Mouse (Mus musculus) erythroid progenitor cell, adult 5-6 weeks (primary cell): ENCODE results near the gene Sptbn2. TPM values are rescaled to one million over a fixed set of nuclear protein-coding genes. Genes with fewer than 3 reads are reported as not detected.
"Not testable (repeated sequence)": the region's sequence is repeated elsewhere in the genome, so short reads cannot be mapped to it uniquely, and the experiment has no call there.

Experiments
- ATAC-seq: replicated peaks from 2 replicates; pipeline ENCODE4 v1.8.0; 2016; ENCODE audit warnings: moderate number of reproducible peaks, mild to moderate bottlenecking, moderate TSS enrichment, inconsistent platforms; ENCODE audit not compliant: poor library complexity, low FRiP score, severe bottlenecking
- total RNA-seq, 2 experiments: library from RNA; stranded (forward) in 1 of 2; stranded (reverse) in 1 of 2; fragments of 150-400 nt in 1 of 2; fragments of 186-747, 209-891 nt in 1 of 2; gene quantifications; 2 replicates each; pipeline versions ENCODE4 v1.2.3 to v1.2.4; 2015 to 2017; ENCODE audit warnings: low replicate concordance in 2 of 2

The Sptbn2 gene
- total RNA-seq, 2 experiments from 2014 or later: not detected

DNA sequence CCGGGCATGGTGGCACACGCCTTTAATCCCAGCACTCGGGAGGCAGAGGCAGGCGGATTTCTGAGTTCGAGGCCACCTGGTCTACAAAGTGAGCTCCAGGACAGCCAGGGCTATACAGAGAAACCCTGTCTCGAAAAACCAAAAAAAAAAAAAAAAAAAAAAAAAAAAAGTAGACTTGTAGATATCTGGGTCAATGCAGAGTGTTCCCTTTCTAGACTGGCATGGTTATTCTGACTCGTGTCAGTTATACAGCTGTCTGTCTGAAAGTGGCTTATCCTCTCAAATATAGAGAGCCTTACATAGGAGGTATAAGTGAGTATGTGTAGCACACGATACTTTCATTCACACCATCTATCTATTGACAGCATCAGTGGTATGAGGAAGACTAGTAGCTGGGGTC is 49.6 kb downstream of the Sptbn2 start:
- not testable (repeated sequence) for ATAC-seq

DNA sequence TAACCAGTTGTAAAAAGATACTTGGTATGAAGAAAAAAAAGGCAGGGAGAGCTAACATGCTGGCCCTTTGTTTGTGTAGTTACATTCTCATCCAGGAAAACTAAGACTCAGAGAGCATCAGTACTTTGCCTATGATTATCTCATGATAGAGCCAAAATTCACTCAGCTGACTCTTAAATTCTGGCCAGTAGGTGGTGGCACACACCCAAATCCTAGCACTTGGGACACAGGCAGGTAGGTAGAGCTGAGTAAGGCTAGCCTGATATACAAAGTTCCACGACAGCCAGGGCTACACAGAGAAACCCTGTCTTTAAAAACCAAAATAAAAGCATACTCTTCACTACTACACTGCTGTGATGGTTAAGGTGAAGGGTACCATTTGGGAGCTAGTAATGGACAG is 51.9 kb downstream of the Sptbn2 start:
- ATAC-seq: 0 out of 2 replicates have a peak, but pooled peaks have one; percentile 21

DNA sequence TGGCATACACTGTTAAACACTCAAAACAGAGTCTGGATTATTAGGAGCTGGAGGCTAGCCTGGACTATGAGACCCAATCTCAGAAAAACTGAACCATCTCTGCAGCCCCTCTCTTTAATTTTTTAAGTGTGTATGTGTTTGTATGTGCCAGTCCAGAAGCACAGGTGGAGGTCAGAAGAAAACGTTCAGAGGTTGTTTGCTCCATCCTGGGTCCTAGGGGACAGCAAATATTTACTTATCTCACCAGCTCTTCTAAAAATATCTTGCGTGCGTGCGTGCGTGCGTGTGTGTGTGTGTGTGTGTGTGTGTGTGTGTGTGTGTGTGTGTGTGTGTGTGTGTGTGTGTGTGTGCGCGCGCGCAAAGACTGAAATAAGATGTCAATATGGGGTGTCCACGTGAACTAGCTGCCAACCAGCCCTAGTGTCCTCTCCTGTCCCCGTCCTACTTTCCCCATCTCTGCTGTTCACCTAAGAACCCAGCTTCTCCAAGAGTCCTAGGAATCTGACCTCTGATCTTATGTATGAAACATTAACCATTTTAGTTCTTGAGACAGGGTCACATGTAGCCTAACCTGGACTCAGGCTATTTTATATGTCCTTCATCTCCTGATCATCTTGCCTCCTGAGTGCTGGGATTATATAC is 56.7 kb downstream of the Sptbn2 start:
- no peak for ATAC-seq

DNA sequence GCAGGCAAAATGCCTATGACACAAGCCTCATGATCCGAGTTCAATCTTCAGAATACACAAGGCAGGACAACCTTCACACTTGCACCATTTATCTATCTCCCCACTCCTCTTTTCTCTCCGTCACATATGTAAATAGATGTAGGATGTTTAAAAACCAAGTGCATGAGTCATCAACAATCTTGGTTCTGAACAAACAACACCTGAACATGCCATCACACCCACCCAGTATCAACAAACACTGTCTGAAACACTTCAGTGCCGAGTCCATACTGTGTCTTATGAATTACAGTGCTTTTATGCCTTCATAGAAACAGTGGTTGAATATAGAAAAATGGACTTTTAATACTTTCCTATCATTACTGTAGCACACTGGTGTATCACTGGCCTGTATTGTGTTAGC is 61.8 kb downstream of the Sptbn2 start:
- ATAC-seq: no peak

DNA sequence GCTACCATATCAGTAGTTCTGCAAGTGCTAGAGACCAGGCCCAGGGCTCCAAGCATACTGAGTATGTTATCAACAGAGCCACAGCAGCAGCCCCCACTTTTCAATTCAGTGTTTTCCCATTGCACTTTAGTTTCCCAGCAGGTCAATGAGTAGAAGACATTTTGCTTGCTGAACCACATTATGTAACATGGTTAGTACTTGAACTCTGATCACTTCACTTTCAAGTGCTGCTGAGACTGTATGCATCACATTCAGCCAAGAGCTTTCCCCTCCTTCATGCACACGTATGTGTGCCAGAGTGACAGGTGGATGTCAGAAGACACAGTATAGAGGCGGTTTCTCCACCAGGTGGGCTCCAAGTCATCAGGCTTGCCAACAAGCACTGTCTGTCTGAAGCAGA is 71.9 kb downstream of the Sptbn2 start:
- ATAC-seq: no peak

DNA sequence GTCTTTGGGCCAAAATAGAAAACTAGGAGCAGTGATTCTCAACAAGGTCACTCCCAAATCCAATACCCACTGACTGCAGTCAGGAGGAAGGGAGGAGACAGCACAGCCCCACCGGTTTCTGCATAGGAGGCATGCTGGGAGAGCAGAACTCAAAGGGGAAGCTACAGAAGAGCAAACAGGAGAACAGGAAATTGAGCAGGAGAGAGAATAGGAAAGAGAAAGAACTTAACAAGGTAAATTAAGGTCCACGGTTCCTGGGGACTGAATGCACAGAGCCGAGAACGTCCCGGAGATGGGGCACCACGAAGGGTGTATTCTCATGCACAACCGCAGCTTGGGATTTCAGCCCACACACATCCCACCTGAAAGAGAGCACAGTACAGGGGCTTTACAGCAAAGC is 74.2 kb downstream of the Sptbn2 start:
- no peak for ATAC-seq

DNA sequence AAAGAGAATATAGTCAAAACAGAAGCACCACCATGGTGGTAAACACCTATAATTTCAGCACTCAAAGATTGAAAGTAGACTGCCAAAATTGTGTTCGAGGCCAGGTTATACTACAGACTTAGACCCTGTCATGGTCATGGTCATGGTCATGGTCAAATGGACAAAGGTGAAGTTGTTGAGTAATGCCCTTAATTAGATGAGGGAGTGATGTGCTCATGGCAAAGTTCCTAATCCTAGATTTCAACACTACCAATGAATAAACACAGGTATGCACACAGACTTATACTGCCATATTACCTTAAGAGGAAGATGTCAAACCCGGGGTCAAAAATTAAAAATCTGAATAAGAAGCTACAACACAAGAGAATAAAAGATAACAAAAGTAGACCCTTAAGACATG is 75.3 kb downstream of the Sptbn2 start:
- ATAC-seq: no peak

DNA sequence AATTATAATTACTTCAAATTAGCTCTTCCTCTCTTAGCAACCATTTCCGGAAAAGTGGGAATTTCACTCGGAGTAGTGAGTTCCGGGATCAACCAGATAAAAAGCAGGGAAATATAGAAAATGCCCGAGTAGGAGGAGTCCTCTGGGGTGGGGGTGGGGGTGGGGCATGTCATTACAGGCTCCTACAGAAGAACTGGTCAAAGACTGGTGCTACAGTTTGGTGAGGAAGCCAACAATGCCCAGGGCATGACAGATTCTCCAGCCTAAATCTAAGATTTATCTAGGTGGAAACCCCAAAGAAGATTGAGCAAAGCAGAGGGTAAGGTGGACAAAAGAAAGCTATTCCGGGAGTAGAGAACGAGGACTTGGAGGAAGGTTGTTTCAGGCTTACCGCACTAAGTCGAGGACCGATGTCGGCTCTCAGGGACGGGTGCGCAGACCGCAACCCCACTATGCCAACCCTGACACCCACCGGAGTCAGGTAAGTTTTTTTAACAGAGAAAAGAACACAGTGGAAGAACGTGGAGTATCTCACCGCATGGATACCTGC is 82.4 kb downstream of the Sptbn2 start:
- ATAC-seq: peak; percentile 37

DNA sequence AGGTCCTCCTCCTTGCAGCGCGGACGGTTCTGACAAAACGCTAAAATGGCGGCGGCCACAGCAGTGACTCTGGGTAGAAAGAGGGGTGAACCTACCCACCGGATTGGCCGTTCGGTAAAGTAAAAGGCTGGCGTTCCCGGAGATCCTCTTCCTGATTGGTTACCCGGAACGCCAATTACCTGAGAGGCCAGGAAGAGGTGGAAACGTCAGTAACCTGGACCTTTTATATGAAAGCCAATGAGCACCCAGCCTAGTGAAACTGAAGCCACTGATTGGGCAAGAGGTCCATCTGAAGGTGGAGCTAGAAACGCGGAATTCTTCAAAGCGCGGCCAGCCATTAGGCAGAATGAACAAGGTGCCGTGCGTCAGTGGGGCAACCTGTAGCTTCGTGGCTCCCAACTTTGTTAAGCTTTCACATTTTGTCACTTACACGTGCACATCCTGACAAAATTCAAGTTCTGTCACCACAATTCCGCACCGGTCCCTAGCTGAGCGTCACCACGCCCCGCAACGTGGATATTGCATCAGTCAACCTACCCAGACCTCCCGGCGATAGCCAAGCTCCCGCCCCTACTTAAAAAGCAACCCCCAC is 83.0 kb downstream of the Sptbn2 start, which contains the start of gene Rbm4:
TSS of gene Rbm4 (minus strand) at position 71 of the 592 bp plus-strand sequence.
- ATAC-seq: peak; percentile 97

DNA sequence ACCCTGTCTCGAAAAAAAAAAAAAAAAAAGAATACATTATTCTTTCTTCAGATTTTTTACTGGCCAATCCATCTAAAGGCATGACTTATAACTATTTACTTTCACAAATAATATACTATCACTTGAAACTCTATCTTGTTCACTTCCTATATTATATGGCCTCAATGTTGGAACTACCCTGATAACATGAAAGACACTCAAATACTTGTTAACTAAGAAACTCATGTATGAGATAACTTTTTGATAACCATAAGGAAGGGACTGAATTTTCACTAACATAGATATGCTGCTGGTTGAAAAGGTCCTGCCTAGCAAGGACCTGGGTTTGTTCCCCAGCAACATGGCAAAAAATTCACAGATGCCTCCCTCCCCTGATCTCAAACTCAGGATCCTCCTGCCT is 85.0 kb downstream of the Sptbn2 start:
- no peak for ATAC-seq

DNA sequence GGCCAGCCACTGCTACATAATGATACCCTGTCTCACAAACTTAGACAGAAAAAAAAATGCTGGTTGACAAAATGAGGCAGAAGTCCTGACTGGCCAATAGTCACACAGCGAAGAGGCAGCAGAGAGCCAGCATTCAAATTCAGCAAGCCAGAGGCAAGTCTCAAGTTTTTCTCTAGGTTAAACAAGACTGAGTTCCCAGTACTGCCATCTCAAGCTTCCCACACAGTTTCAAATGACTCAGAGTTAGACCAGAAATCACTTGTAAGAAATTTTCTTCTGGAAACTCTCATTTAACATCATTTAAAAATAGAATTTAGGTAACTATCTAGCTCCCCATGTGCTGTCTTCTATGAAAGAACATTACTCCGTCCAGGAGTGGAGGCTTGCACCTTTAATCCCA is 86.9 kb downstream of the Sptbn2 start:
- ATAC-seq: no peak

DNA sequence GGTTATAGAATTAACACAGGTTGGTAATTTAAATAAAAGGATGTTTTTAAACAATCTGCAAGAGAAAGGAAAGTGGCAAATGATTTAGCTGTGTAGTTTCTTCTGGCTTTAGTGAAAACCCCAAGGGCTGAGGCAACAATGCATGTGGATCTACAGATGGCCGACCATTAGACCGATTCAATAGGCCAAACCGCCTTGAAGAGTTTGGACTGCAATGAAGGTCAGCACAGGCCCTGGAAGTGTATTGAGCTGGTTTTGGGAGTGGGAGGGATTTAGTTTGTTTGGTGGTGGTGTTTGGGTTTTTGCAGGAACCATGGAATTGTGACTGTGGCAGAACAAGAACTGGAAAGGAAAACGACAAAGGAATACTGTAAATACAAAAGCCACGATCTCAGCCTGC is 88.1 kb downstream of the Sptbn2 start:
- no peak for ATAC-seq

Other genes with a start within 250 kb of the Sptbn2 start
- not detected in 2 replicates for gene Syt12, start 233.7 kb upstream of the Sptbn2 start, total RNA-seq (2015; ENCODE audit: low replicate concordance)
- not detected in 2 replicates for gene Syt12, start 233.7 kb upstream of the Sptbn2 start, total RNA-seq (2017; ENCODE audit: low replicate concordance)
- gene 2010003K11Rik, start 212.6 kb upstream of the Sptbn2 start, total RNA-seq (2015; ENCODE audit: low replicate concordance): not detected in 2 replicates
- not detected in 2 replicates for gene 2010003K11Rik, start 212.6 kb upstream of the Sptbn2 start, total RNA-seq (2017; ENCODE audit: low replicate concordance)
- gene Pcx, start 200.7 kb upstream of the Sptbn2 start, total RNA-seq (2015; ENCODE audit: low replicate concordance): 21.6 and 42.8 TPM in 2 replicates
- gene Pcx, start 200.7 kb upstream of the Sptbn2 start, total RNA-seq (2017; ENCODE audit: low replicate concordance): 40.8 and 44.3 TPM in 2 replicates
- gene Lrfn4, start 95.5 kb upstream of the Sptbn2 start, total RNA-seq (2015; ENCODE audit: low replicate concordance): not detected in 2 replicates
- gene Lrfn4, start 95.5 kb upstream of the Sptbn2 start, total RNA-seq (2017; ENCODE audit: low replicate concordance): not detected in 2 replicates
- gene Rce1, start 85.5 kb upstream of the Sptbn2 start, total RNA-seq (2015; ENCODE audit: low replicate concordance): 21.6 and 26.4 TPM in 2 replicates
- 6.6 and 13.5 TPM in 2 replicates for gene Rce1, start 85.5 kb upstream of the Sptbn2 start, total RNA-seq (2017; ENCODE audit: low replicate concordance)
- gene Gm960, start 12.5 kb upstream of the Sptbn2 start, total RNA-seq (2015; ENCODE audit: low replicate concordance): not detected in 2 replicates
- gene Gm960, start 12.5 kb upstream of the Sptbn2 start, total RNA-seq (2017; ENCODE audit: low replicate concordance): not detected in 2 replicates
- 4.3 and 5.0 TPM in 2 replicates for gene Rbm4b, start 45.3 kb downstream of the Sptbn2 start, total RNA-seq (2015; ENCODE audit: low replicate concordance)
- 12.6 and 13.6 TPM in 2 replicates for gene Rbm4b, start 45.3 kb downstream of the Sptbn2 start, total RNA-seq (2017; ENCODE audit: low replicate concordance)
- gene Rbm4, start 82.7 kb downstream of the Sptbn2 start, total RNA-seq (2015; ENCODE audit: low replicate concordance): 41.5 and 67.4 TPM in 2 replicates
- gene Rbm4, start 82.7 kb downstream of the Sptbn2 start, total RNA-seq (2017; ENCODE audit: low replicate concordance): 106 and 172 TPM in 2 replicates
- 13.7 and 83.8 TPM in 2 replicates for gene Gm21992, start 100.4 kb downstream of the Sptbn2 start, total RNA-seq (2015; ENCODE audit: low replicate concordance)
- 29.0 and 62.2 TPM in 2 replicates for gene Gm21992, start 100.4 kb downstream of the Sptbn2 start, total RNA-seq (2017; ENCODE audit: low replicate concordance)
- gene Rbm14, start 100.5 kb downstream of the Sptbn2 start, total RNA-seq (2015; ENCODE audit: low replicate concordance): 28.1 and 35.3 TPM in 2 replicates
- 27.7 and 27.9 TPM in 2 replicates for gene Rbm14, start 100.5 kb downstream of the Sptbn2 start, total RNA-seq (2017; ENCODE audit: low replicate concordance)
- gene Ccs, start 128.2 kb downstream of the Sptbn2 start, total RNA-seq (2015; ENCODE audit: low replicate concordance): 30.2 and 74.6 TPM in 2 replicates
- 63.1 and 81.9 TPM in 2 replicates for gene Ccs, start 128.2 kb downstream of the Sptbn2 start, total RNA-seq (2017; ENCODE audit: low replicate concordance)
- not detected in 2 replicates for gene Ccdc87, start 128.2 kb downstream of the Sptbn2 start, total RNA-seq (2015; ENCODE audit: low replicate concordance)
- gene Ccdc87, start 128.2 kb downstream of the Sptbn2 start, total RNA-seq (2017; ENCODE audit: low replicate concordance): not detected in 2 replicates
- 22.0 and 71.3 TPM in 2 replicates for gene Ctsf, start 144.0 kb downstream of the Sptbn2 start, total RNA-seq (2015; ENCODE audit: low replicate concordance)
- gene Ctsf, start 144.0 kb downstream of the Sptbn2 start, total RNA-seq (2017; ENCODE audit: low replicate concordance): 41.3 and 45.0 TPM in 2 replicates
- not detected in 2 replicates for gene Actn3, start 166.7 kb downstream of the Sptbn2 start, total RNA-seq (2015; ENCODE audit: low replicate concordance)
- 0.26 and 0.53 TPM in 2 replicates for gene Actn3, start 166.7 kb downstream of the Sptbn2 start, total RNA-seq (2017; ENCODE audit: low replicate concordance)
- gene Zdhhc24, start 167.5 kb downstream of the Sptbn2 start, total RNA-seq (2015; ENCODE audit: low replicate concordance): 19.8 and 34.0 TPM in 2 replicates
- 18.0 and 24.9 TPM in 2 replicates for gene Zdhhc24, start 167.5 kb downstream of the Sptbn2 start, total RNA-seq (2017; ENCODE audit: low replicate concordance)
- gene Bbs1, start 195.5 kb downstream of the Sptbn2 start, total RNA-seq (2015; ENCODE audit: low replicate concordance): 0.42 and 4.0 TPM in 2 replicates
- 4.5 and 7.7 TPM in 2 replicates for gene Bbs1, start 195.5 kb downstream of the Sptbn2 start, total RNA-seq (2017; ENCODE audit: low replicate concordance)
- 9.0 and 13.0 TPM in 2 replicates for gene Dpp3, start 217.1 kb downstream of the Sptbn2 start, total RNA-seq (2015; ENCODE audit: low replicate concordance)
- 9.1 and 15.7 TPM in 2 replicates for gene Dpp3, start 217.1 kb downstream of the Sptbn2 start, total RNA-seq (2017; ENCODE audit: low replicate concordance)
- not detected in 2 replicates for gene Peli3, start 232.0 kb downstream of the Sptbn2 start, total RNA-seq (2015; ENCODE audit: low replicate concordance)
- gene Peli3, start 232.0 kb downstream of the Sptbn2 start, total RNA-seq (2017; ENCODE audit: low replicate concordance): not detected in 2 replicates